ENCODE assay signal across 8 mouse cellular contexts in the genomic region with DNA sequence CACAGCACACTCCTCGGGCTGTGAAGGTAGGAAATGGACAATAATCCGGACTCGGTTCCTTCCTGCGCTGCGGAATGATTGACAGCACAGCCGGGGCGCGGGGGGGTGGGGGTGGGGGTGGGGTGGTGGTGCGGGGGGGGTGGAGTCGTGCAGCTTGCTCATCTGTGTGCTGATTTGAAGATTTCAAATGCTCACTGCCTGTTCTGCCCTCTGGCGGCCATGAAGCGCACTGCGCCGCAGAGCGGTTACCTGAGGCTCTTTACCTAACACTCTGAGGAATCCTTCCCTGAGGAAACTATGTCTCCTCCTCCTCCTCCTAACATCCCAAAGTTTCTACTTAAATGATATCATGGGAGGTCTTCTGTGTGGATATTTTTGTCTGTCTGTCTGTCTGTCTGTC. TPM values are rescaled to one million over a fixed set of nuclear protein-coding genes. Genes with fewer than 3 reads are reported as not detected.
DNase-seq lines count a peak whose midpoint lies in the region; ATAC-seq and TF ChIP-seq lines count a peak whose summit lies in the region.

No protein-coding gene starts in this region.

- H3K27ac ChIP-seq in heart, postnatal 0 days (ENCODE audit: low read depth) = no peak overlapping the region
- no peak overlapping the region for H3K27ac ChIP-seq in cerebellum, adult 2 months (ENCODE audit: insufficient read depth, low read length)
- H3K27ac ChIP-seq in forebrain, postnatal 0 days (ENCODE audit: low read depth, low read length) = no peak overlapping the region
- H3K27ac ChIP-seq in midbrain, postnatal 0 days (ENCODE audit: low read depth, low read length) = no peak overlapping the region

- no peaks in the 10 kb centered on the region for H3K36me3 ChIP-seq in heart, postnatal 0 days (replicated peaks; ENCODE audit: control insufficient read depth, insufficient read depth, low read length)
- no peaks in the 10 kb centered on the region for H3K36me3 ChIP-seq in forebrain, postnatal 0 days (ENCODE audit: insufficient read depth)
- H3K36me3 ChIP-seq in midbrain, postnatal 0 days (ENCODE audit: insufficient read depth, low read length) = no peaks in the 10 kb centered on the region

- H3K4me3 ChIP-seq in heart, postnatal 0 days (ENCODE audit: low read depth, low read length) = no peak overlapping the region
- H3K4me3 ChIP-seq in cerebellum, adult 2 months (replicated peaks; ENCODE audit: insufficient read depth, low read depth, low read length) = no peak overlapping the region
- no peak overlapping the region for H3K4me3 ChIP-seq in forebrain, postnatal 0 days (ENCODE audit: low read depth, low read length)
- 0 out of 2 replicates have a peak overlapping the region, but pooled peaks have one; percentile 6 for H3K4me3 ChIP-seq in midbrain, postnatal 0 days (ENCODE audit: low read depth, low read length)

- H3K9me3 ChIP-seq in heart, postnatal 0 days (replicated peaks; ENCODE audit: control insufficient read depth, low read length) = no peaks in the 10 kb centered on the region
- H3K9me3 ChIP-seq in forebrain, postnatal 0 days (ENCODE audit: low read length) = no peaks in the 10 kb centered on the region
- H3K9me3 ChIP-seq in midbrain, postnatal 0 days (ENCODE audit: low read length) = no peaks in the 10 kb centered on the region

- H3K27me3 ChIP-seq in heart, postnatal 0 days (ENCODE audit: control insufficient read depth, insufficient read depth, low read length) = no peaks in the 10 kb centered on the region
- H3K27me3 ChIP-seq in cerebellum, adult 2 months (ENCODE audit: control insufficient read depth, insufficient read depth, low read length) = no peaks in the 10 kb centered on the region
- no peaks in the 10 kb centered on the region for H3K27me3 ChIP-seq in forebrain, postnatal 0 days (ENCODE audit: insufficient read depth, low read length)
- no peaks in the 10 kb centered on the region; the same call in 1 of the 2 replicates for H3K27me3 ChIP-seq in midbrain, postnatal 0 days (ENCODE audit: insufficient read depth, low read length)

- intact Hi-C loops in heart, postnatal 25 days (cut with DNase I) = no loop called here

- no peak for TF ChIP-seq EP300 in heart, postnatal 0 days (IDR thresholded peaks at IDR 0.05; ENCODE audit: low read depth)

- WGBS in heart, postnatal 0 days = 7% methylated on average over 12 of the region's 15 CpGs
- WGBS in cerebellum, adult 2 months = 4% methylated on average over 15 of the region's 15 CpGs
- WGBS in forebrain, postnatal 0 days = 6% methylated on average over 15 of the region's 15 CpGs
- 4% methylated on average over 13 of the region's 15 CpGs for WGBS in midbrain, postnatal 0 days

- H3K4me1 ChIP-seq in heart, postnatal 0 days (ENCODE audit: control insufficient read depth, insufficient read depth) = no peaks in the 10 kb centered on the region
- H3K4me1 ChIP-seq in cerebellum, adult 2 months (ENCODE audit: control insufficient read depth, insufficient read depth, low read length) = no peaks in the 10 kb centered on the region
- H3K4me1 ChIP-seq in forebrain, postnatal 0 days (ENCODE audit: insufficient read depth) = no peaks in the 10 kb centered on the region
- H3K4me1 ChIP-seq in midbrain, postnatal 0 days (ENCODE audit: insufficient read depth, low read length) = no peaks in the 10 kb centered on the region

- peak overlapping the region; percentile 19; the same call in 1 of the 2 replicates for H3K4me2 ChIP-seq in heart, postnatal 0 days (ENCODE audit: low read depth, low read length)
- H3K4me2 ChIP-seq in forebrain, postnatal 0 days (ENCODE audit: low read depth) = peak overlapping the region; percentile 13; the same call in 1 of the 2 replicates
- peak overlapping the region; percentile 29 for H3K4me2 ChIP-seq in midbrain, postnatal 0 days (ENCODE audit: low read depth, low read length, poor library complexity, severe bottlenecking)

- H3K9ac ChIP-seq in heart, postnatal 0 days (replicated peaks; ENCODE audit: low read depth, low read length) = no peak overlapping the region
- H3K9ac ChIP-seq in forebrain, postnatal 0 days = no peak overlapping the region
- no peak overlapping the region for H3K9ac ChIP-seq in midbrain, postnatal 0 days (replicated peaks; ENCODE audit: low read length, poor library complexity, severe bottlenecking)

- ATAC-seq in heart, postnatal 0 days (ENCODE audit: insufficient read depth, low read depth) = no peak
- peak; percentile 54; the same call in 1 of the 2 replicates for ATAC-seq in forebrain, postnatal 0 days
- no peak for ATAC-seq in midbrain, postnatal 0 days (ENCODE audit: low FRiP score)

- no peak for DNase-seq in heart, postnatal 0 days (ENCODE audit: low spot score)
- no peak for DNase-seq in heart, postnatal 25 days (ENCODE audit: low spot score)
- peak; percentile 73 to 84 for DNase-seq in cerebellum, adult 2 months
- peak; percentile 61 for DNase-seq in forebrain, postnatal 0 days
- DNase-seq in kidney, adult 8-10 months = peak; percentile 65 to 86
- peak; percentile 67 for DNase-seq in liver
- peak; percentile 63 for DNase-seq in midbrain, postnatal 0 days (ENCODE audit: low spot score)
- peak; percentile 66 to 83 for DNase-seq in spleen, postnatal 4 days (ENCODE audit: low spot score in 2 of 2)

- peak; percentile 66 for TF ChIP-seq CTCF in heart, postnatal 0 days (IDR thresholded peaks at IDR 0.05; ENCODE audit: low read depth)
- TF ChIP-seq CTCF in cerebellum, adult 2 months (IDR thresholded peaks at IDR 0.05; ENCODE audit: borderline replicate concordance, insufficient read depth, low read depth, low read length) = peak; percentile 83
- peak; percentile 73 for TF ChIP-seq CTCF in forebrain, postnatal 0 days (IDR thresholded peaks at IDR 0.05; ENCODE audit: low read depth)
- TF ChIP-seq CTCF in midbrain, postnatal 0 days (IDR thresholded peaks at IDR 0.05) = peak; percentile 75

- no peak for TF ChIP-seq POLR2A in cerebellum, adult 2 months (IDR thresholded peaks at IDR 0.05; ENCODE audit: borderline replicate concordance, insufficient read depth, low read length)

RNA-seq across cellular contexts. Expression of a gene that starts 6.2 kb away (rescaled TPM):
- 0.58 TPM in 1 of 2 replicates, not detected in the other for total RNA-seq in heart, postnatal 0 days (2014; rRNA removed; ENCODE audit: low replicate concordance)
- polyA plus RNA-seq in heart, postnatal 0 days (2015; fragmentation: Nextera tagmentation; extraction: Ambion mirVana) = 0.42 and 0.59 TPM in 2 replicates
- total RNA-seq in heart, postnatal 25 days (2021) = under 1 TPM in 1 of 2 experiments, not detected in 1; 0.31 TPM
- 1.7 and 2.2 TPM in 2 replicates for polyA plus RNA-seq in cerebellum, adult 2 months (2012; rRNA removed)
- 1.8 and 3.4 TPM in 2 replicates for total RNA-seq in forebrain, postnatal 0 days (2014; rRNA removed)
- 1.4 and 3.2 TPM in 2 replicates for polyA plus RNA-seq in forebrain, postnatal 0 days (2015; fragmentation: Nextera tagmentation; extraction: Ambion mirVana)
- total RNA-seq in midbrain, postnatal 0 days (2014; rRNA removed) = 1.5 and 4.3 TPM in 2 replicates
- polyA plus RNA-seq in midbrain, postnatal 0 days (2015; fragmentation: Nextera tagmentation; extraction: Ambion mirVana) = 2.1 and 3.2 TPM in 2 replicates

RNA-seq across cellular contexts. Expression of a gene that starts 25.7 kb away (rescaled TPM):
- total RNA-seq in heart, postnatal 0 days (2014; rRNA removed; ENCODE audit: low replicate concordance) = 15.0 and 23.3 TPM in 2 replicates
- 4.3 and 4.5 TPM in 2 replicates for polyA plus RNA-seq in heart, postnatal 0 days (2015; fragmentation: Nextera tagmentation; extraction: Ambion mirVana)
- 10 to 100 TPM; 34.8 to 37.8 TPM for total RNA-seq in heart, postnatal 25 days (2021)
- 2.9 and 3.1 TPM in 2 replicates for polyA plus RNA-seq in cerebellum, adult 2 months (2012; rRNA removed)
- 1.3 and 1.8 TPM in 2 replicates for total RNA-seq in forebrain, postnatal 0 days (2014; rRNA removed)
- polyA plus RNA-seq in forebrain, postnatal 0 days (2015; fragmentation: Nextera tagmentation; extraction: Ambion mirVana) = 0.31 TPM in 2 replicates
- 4.4 TPM in 2 replicates for total RNA-seq in midbrain, postnatal 0 days (2014; rRNA removed)
- polyA plus RNA-seq in midbrain, postnatal 0 days (2015; fragmentation: Nextera tagmentation; extraction: Ambion mirVana) = 0.47 and 0.49 TPM in 2 replicates

RNA-seq across cellular contexts. Expression of a gene that starts 35.9 kb away (rescaled TPM):
- not detected in 2 replicates for total RNA-seq in heart, postnatal 0 days (2014; rRNA removed; ENCODE audit: low replicate concordance)
- polyA plus RNA-seq in heart, postnatal 0 days (2015; fragmentation: Nextera tagmentation; extraction: Ambion mirVana) = not detected in 2 replicates
- total RNA-seq in heart, postnatal 25 days (2021) = not detected
- polyA plus RNA-seq in cerebellum, adult 2 months (2012; rRNA removed) = not detected in 2 replicates
- not detected in 2 replicates for total RNA-seq in forebrain, postnatal 0 days (2014; rRNA removed)
- not detected in 2 replicates for polyA plus RNA-seq in forebrain, postnatal 0 days (2015; fragmentation: Nextera tagmentation; extraction: Ambion mirVana)
- not detected in 2 replicates for total RNA-seq in midbrain, postnatal 0 days (2014; rRNA removed)
- polyA plus RNA-seq in midbrain, postnatal 0 days (2015; fragmentation: Nextera tagmentation; extraction: Ambion mirVana) = not detected in 2 replicates

Comparison
In these comparisons a context has a peak if more than half of its experiments do, and no peak if none do; other contexts are left out.
1. DNase-seq: peak in cerebellum, adult 2 months (2 of 2), forebrain, postnatal 0 days (single experiment), kidney, adult 8-10 months (2 of 2), liver (single experiment), midbrain, postnatal 0 days (single experiment) and spleen, postnatal 4 days (2 of 2); none in heart, postnatal 0 days (single experiment) and heart, postnatal 25 days (single experiment).
2. Peak in every context shown above with its lines, with median percentiles within 50 percentile points of each other: H3K4me2 ChIP-seq and CTCF ChIP-seq.